Comparison of ENCODE assay signal across 20 mouse cellular contexts in genomic region chr15:78999586-78999985, GRCm38 (mm10). TPM values are rescaled to one million over a fixed set of nuclear protein-coding genes. Genes with fewer than 3 reads are reported as not detected.
DNase-seq lines count a peak whose midpoint lies in the region; ATAC-seq and TF ChIP-seq lines count a peak whose summit lies in the region.
"Had no signal": no experiment of that assay in that cellular context is flagged by ENCODE, and none has a peak within 500 bp of the region (broad histone marks: within the 10 kb centered on the region; RNA-seq: fewer than 3 reads in every experiment).

No protein-coding gene starts in this region.

- no peaks in the 10 kb centered on the region for H3K27me3 ChIP-seq in cerebellum, adult 2 months (ENCODE audit: control insufficient read depth, insufficient read depth, low read length)
- H3K27me3 ChIP-seq: heart, embryonic 13.5 days; liver, embryonic 12.5 days; stomach, embryonic 15.5 days had no signal

- H3K4me3 ChIP-seq in cerebellum, adult 2 months (replicated peaks; ENCODE audit: insufficient read depth, low read depth, low read length), result no peak overlapping the region
- H3K4me3 ChIP-seq: heart, embryonic 13.5 days; liver, embryonic 12.5 days; stomach, embryonic 15.5 days had no signal

- peak; percentile 38 to 43; a peak in 1 of 4 replicates for ATAC-seq in hematopoietic stem cell, adult 5-6 weeks (replicated peaks in 1 of 2; ENCODE audit: insufficient read depth in 1 of 2, low FRiP score in 2 of 2, low TSS enrichment in 1 of 2, low read depth in 1 of 2, poor library complexity in 2 of 2, severe bottlenecking in 2 of 2)
- ATAC-seq: liver, embryonic 12.5 days had no signal

- intact Hi-C loops in left cerebral cortex, postnatal 4 days (cut with DNase I), result no loop called here
- intact Hi-C loops in left cerebral cortex, postnatal 25 days (cut with DNase I), result no loop called here
- intact Hi-C loops in gastrocnemius, postnatal 14 days (cut with DNase I; ENCODE audit: low total_unique reads), result no loop called here

- TF ChIP-seq POLR2A in cerebellum, adult 2 months (IDR thresholded peaks at IDR 0.05; ENCODE audit: borderline replicate concordance, insufficient read depth, low read length), result no peak

- DNase-seq in left cerebral cortex, postnatal 4 days, result peak; percentile 21
- DNase-seq in left cerebral cortex, postnatal 25 days (ENCODE audit: low spot score in 2 of 2), result no peak
- DNase-seq in cerebellum, adult 2 months, result peak; percentile 54 to 55
- DNase-seq in cerebellum, adult 9-11 months, result peak; percentile 68
- no peak for DNase-seq in retina, postnatal 1 day
- DNase-seq in gastrocnemius, postnatal 14 days, result no peak
- DNase-seq: gastrocnemius, postnatal 10 days; heart, adult 18-20 months; kidney, adult 2 months; kidney, postnatal 25 days; lung, embryonic 14.5 days; lung, postnatal 36 days had no signal

- TF ChIP-seq CTCF in cerebellum, adult 2 months (IDR thresholded peaks at IDR 0.05; ENCODE audit: borderline replicate concordance, insufficient read depth, low read depth, low read length), result no peak

- H3K27ac ChIP-seq in cerebellum, adult 2 months (ENCODE audit: insufficient read depth, low read length), result peak overlapping the region; percentile 78
- H3K27ac ChIP-seq: heart, embryonic 13.5 days; liver, embryonic 12.5 days; stomach, embryonic 15.5 days had no signal

- 22% methylated on average over 11 of the region's 11 CpGs for WGBS in cerebellum, adult 2 months

- peaks cover 34% of the 10 kb centered on the region for H3K4me1 ChIP-seq in cerebellum, adult 2 months (ENCODE audit: control insufficient read depth, insufficient read depth, low read length)
- H3K4me1 ChIP-seq: stomach, embryonic 15.5 days had no signal

RNA-seq across cellular contexts. Expression of gene H1f0, which starts 28.7 kb away (rescaled TPM):
- total RNA-seq in left cerebral cortex, postnatal 4 days (2021), result 10 to 100 TPM; 84.8 to 94.8 TPM
- 10 to 100 TPM; 91.8 to 96.6 TPM for total RNA-seq in left cerebral cortex, postnatal 25 days (2021)
- 197 and 242 TPM in 2 replicates for polyA plus RNA-seq in cerebellum, adult 2 months (2012; rRNA removed)
- total RNA-seq in hematopoietic stem cell, adult 5-6 weeks (2017), result 75.7 and 76.0 TPM in 2 replicates
- 100 to 1,000 TPM; 129 to 164 TPM for total RNA-seq in gastrocnemius, postnatal 14 days (2021)

RNA-seq across cellular contexts. Expression of gene Galr3, which starts 42.1 kb away (rescaled TPM):
- 1 to 10 TPM in 1 of 2 experiments, not detected in 1; 1.0 TPM for total RNA-seq in left cerebral cortex, postnatal 4 days (2021)
- total RNA-seq in left cerebral cortex, postnatal 25 days (2021), result under 1 TPM; 0.53 to 0.55 TPM
- 0.11 and 0.26 TPM in 2 replicates for polyA plus RNA-seq in cerebellum, adult 2 months (2012; rRNA removed)
- total RNA-seq in hematopoietic stem cell, adult 5-6 weeks (2017), result 1.5 and 1.7 TPM in 2 replicates
- under 1 TPM in 1 of 2 experiments, not detected in 1; 0.23 TPM for total RNA-seq in gastrocnemius, postnatal 14 days (2021)
- total RNA-seq: heart, adult 18-20 months; heart, postnatal 25 days; neutrophil, adult 5-6 weeks had no signal
- polyA plus RNA-seq: forebrain, embryonic 11.5 days; heart, embryonic 13.5 days; limb, embryonic 11.5 days; lung, embryonic 14.5 days had no signal

RNA-seq across cellular contexts. Expression of gene Triobp, which starts 52.1 kb away (rescaled TPM):
- total RNA-seq in left cerebral cortex, postnatal 4 days (2021), result 100 to 1,000 TPM in 1 of 2 experiments, 10 to 100 TPM in 1; 98.7 to 106 TPM
- 10 to 100 TPM; 16.4 to 16.8 TPM for total RNA-seq in left cerebral cortex, postnatal 25 days (2021)
- 35.3 and 39.4 TPM in 2 replicates for polyA plus RNA-seq in cerebellum, adult 2 months (2012; rRNA removed)
- 28.3 and 39.2 TPM in 2 replicates for total RNA-seq in hematopoietic stem cell, adult 5-6 weeks (2017)
- 10 to 100 TPM; 57.9 to 80.0 TPM for total RNA-seq in gastrocnemius, postnatal 14 days (2021)

Comparison
In these comparisons a context has a peak if more than half of its experiments do, and no peak if none do; other contexts are left out.
1. DNase-seq: peak in left cerebral cortex, postnatal 4 days (single experiment), cerebellum, adult 2 months (2 of 2) and cerebellum, adult 9-11 months (single experiment); none in left cerebral cortex, postnatal 25 days (0 of 2), retina, postnatal 1 day (single experiment) and gastrocnemius, postnatal 14 days (single experiment).